Mouse (Mus musculus) E14TG2a.4 (cell line): ENCODE data around the gene Hdac11.

Source experiments
- CTCF ChIP-seq: conservative IDR thresholded peaks from 2 replicates; pipeline ENCODE4 v1.5.1; 2014; ENCODE audit warnings: low read length
- NANOG ChIP-seq: IDR thresholded peaks from 2 replicates; pipeline ENCODE4 v1.6.1; 2014; ENCODE audit warnings: borderline replicate concordance, low read length, mixed read lengths

GRCm38 (mm10) chr6:91186934-91187333 is 30.5 kb downstream of the Hdac11 start:
- no peak for TF ChIP-seq NANOG
- TF ChIP-seq CTCF = no peak
